Mouse (Mus musculus) C2C12 (cell line): ENCODE data around the gene Ssbp2.

ENCODE experiments used
- CTCF ChIP-seq: IDR thresholded peaks from one replicate; pipeline ENCODE4 v1.5.1; 2011; ENCODE audit not compliant: control insufficient read depth, insufficient read depth, insufficient read length
- FOSL1 ChIP-seq: IDR thresholded peaks from one replicate; pipeline ENCODE4 v1.8.0; 2011; ENCODE audit warnings: mild to moderate bottlenecking, low read length; ENCODE audit not compliant: poor library complexity, insufficient read depth, severe bottlenecking
- MAX ChIP-seq: IDR thresholded peaks from one replicate; pipeline ENCODE4 v1.6.1; 2011; ENCODE audit warnings: mild to moderate bottlenecking, control low read depth
- MYOD1 ChIP-seq: IDR thresholded peaks from one replicate; pipeline ENCODE4 v1.6.1; 2011; ENCODE audit warnings: low read depth; ENCODE audit not compliant: control insufficient read depth, insufficient read length
- USF1 ChIP-seq: IDR thresholded peaks from one replicate; pipeline ENCODE4 v1.6.1; 2011; ENCODE audit warnings: low read depth, mild to moderate bottlenecking, control low read depth, moderate library complexity

GRCm38 (mm10) chr13:91719487-91719886 lies 259.4 kb downstream of the Ssbp2 start:
- TF ChIP-seq CTCF (no peak), MAX (no peak), FOSL1 (no peak), MYOD1 (no peak), USF1 (no peak)
